Mouse (Mus musculus): ENCODE data around the gene Rpa1. TPM values are rescaled to one million over a fixed set of nuclear protein-coding genes. Genes with fewer than 3 reads are reported as not detected.
A peak's percentile ranks its signal among the peaks of the same experiment; 100 is the strongest.

Gene Rpa1
- polyA plus RNA-seq, 1 experiment from 2014 or later: 78.6 TPM

- 29% methylated on average over 8 of the region's 8 CpGs for WGBS (ENCODE audit: insufficient replicate concordance)
- Histone ChIP-seq H3K36me3 (ENCODE audit: control insufficient read depth, insufficient read depth) (peaks cover 49% of the 10 kb centered on the region), H3K4me1 (ENCODE audit: control insufficient read depth, low read depth, low read length) (peaks cover 11% of the 10 kb centered on the region), H3K27me3 (ENCODE audit: control insufficient read depth, insufficient read depth, low read depth, low read length) (no peaks in the 10 kb centered on the region), H3K27ac (ENCODE audit: low read length) (no peak overlapping the region), H3K9me3 (replicated peaks; ENCODE audit: control insufficient read depth, low read length) (no peaks in the 10 kb centered on the region), H3K9ac (ENCODE audit: low read depth, low read length) (no peak overlapping the region), H3K4me2 (ENCODE audit: low read depth, low read length) (peak overlapping the region; percentile 9; the same call in 1 of the 2 replicates), H3K4me3 (ENCODE audit: low read depth, low read length) (no peak overlapping the region)
- no peak for ATAC-seq (ENCODE audit: low read depth)
These were observed 11.4 kb downstream of the Rpa1 start for GRCm38 (mm10) chr11:75336676-75337075.

GRCm38 (mm10) chr11:75325969-75326311 lies 22.2 kb downstream of the Rpa1 start:
- H3K27ac ChIP-seq (ENCODE audit: low read length): no peak overlapping the region

GRCm38 (mm10) chr11:75325116-75325968 lies 22.8 kb downstream of the Rpa1 start:
- H3K36me3 ChIP-seq (ENCODE audit: control insufficient read depth, insufficient read depth): peaks cover 6% of the 10 kb centered on the region; the same call in 1 of the 2 replicates

More at GRCm38 (mm10) chr11:75325969-75326311, 22.2 kb downstream of the Rpa1 start:
- 36% methylated on average over 7 of the region's 7 CpGs for WGBS (ENCODE audit: insufficient replicate concordance)
- Histone ChIP-seq H3K4me1 (ENCODE audit: control insufficient read depth, low read depth, low read length) (peaks cover 20% of the 10 kb centered on the region), H3K4me3 (ENCODE audit: low read depth, low read length) (no peak overlapping the region), H3K36me3 (ENCODE audit: control insufficient read depth, insufficient read depth) (peaks cover 6% of the 10 kb centered on the region; the same call in 1 of the 2 replicates), H3K9me3 (replicated peaks; ENCODE audit: control insufficient read depth, low read length) (no peaks in the 10 kb centered on the region), H3K27me3 (ENCODE audit: control insufficient read depth, insufficient read depth, low read depth, low read length) (no peaks in the 10 kb centered on the region), H3K9ac (ENCODE audit: low read depth, low read length) (no peak overlapping the region), H3K4me2 (ENCODE audit: low read depth, low read length) (no peak overlapping the region)
- ATAC-seq (ENCODE audit: low read depth): no peak

GRCm38 (mm10) chr11:75324433-75324832 lies 23.7 kb downstream of the Rpa1 start:
- WGBS (ENCODE audit: insufficient replicate concordance): 66% methylated on average over 2 of the region's 2 CpGs
- peaks cover 20% of the 10 kb centered on the region for H3K4me1 ChIP-seq (ENCODE audit: control insufficient read depth, low read depth, low read length)

More at GRCm38 (mm10) chr11:75325116-75325968, 22.8 kb downstream of the Rpa1 start:
- no peak overlapping the region for H3K27ac ChIP-seq (ENCODE audit: low read length)
- H3K27me3 ChIP-seq (ENCODE audit: control insufficient read depth, insufficient read depth, low read depth, low read length): no peaks in the 10 kb centered on the region
- 73% methylated on average over 16 of the region's 16 CpGs for WGBS (ENCODE audit: insufficient replicate concordance)
- H3K9me3 ChIP-seq (replicated peaks; ENCODE audit: control insufficient read depth, low read length): no peaks in the 10 kb centered on the region
- no peak for ATAC-seq (ENCODE audit: low read depth)
- H3K4me1 ChIP-seq (ENCODE audit: control insufficient read depth, low read depth, low read length): peaks cover 20% of the 10 kb centered on the region
- no peak overlapping the region for H3K4me2 ChIP-seq (ENCODE audit: low read depth, low read length)
- H3K9ac ChIP-seq (ENCODE audit: low read depth, low read length): no peak overlapping the region
- H3K4me3 ChIP-seq (ENCODE audit: low read depth, low read length): no peak overlapping the region

GRCm38 (mm10) chr11:75323326-75323737 lies 24.8 kb downstream of the Rpa1 start:
- no peak overlapping the region for H3K9ac ChIP-seq (ENCODE audit: low read depth, low read length)
- no peaks in the 10 kb centered on the region for H3K9me3 ChIP-seq (replicated peaks; ENCODE audit: control insufficient read depth, low read length)
- H3K36me3 ChIP-seq (ENCODE audit: control insufficient read depth, insufficient read depth): peaks cover 8% of the 10 kb centered on the region; the same call in 1 of the 2 replicates
- H3K4me1 ChIP-seq (ENCODE audit: control insufficient read depth, low read depth, low read length): peaks cover 20% of the 10 kb centered on the region
- H3K4me2 ChIP-seq (ENCODE audit: low read depth, low read length): no peak overlapping the region
- 46% methylated on average over 8 of the region's 8 CpGs for WGBS (ENCODE audit: insufficient replicate concordance)
- H3K27me3 ChIP-seq (ENCODE audit: control insufficient read depth, insufficient read depth, low read depth, low read length): no peaks in the 10 kb centered on the region
- peak; percentile 63 for ATAC-seq (ENCODE audit: low read depth)
- H3K27ac ChIP-seq (ENCODE audit: low read length): no peak overlapping the region
- H3K4me3 ChIP-seq (ENCODE audit: low read depth, low read length): no peak overlapping the region

More at GRCm38 (mm10) chr11:75324433-75324832, 23.7 kb downstream of the Rpa1 start:
- ATAC-seq (ENCODE audit: low read depth): no peak
- Histone ChIP-seq H3K27me3 (ENCODE audit: control insufficient read depth, insufficient read depth, low read depth, low read length) (no peaks in the 10 kb centered on the region), H3K9ac (ENCODE audit: low read depth, low read length) (no peak overlapping the region), H3K36me3 (ENCODE audit: control insufficient read depth, insufficient read depth) (peaks cover 6% of the 10 kb centered on the region; the same call in 1 of the 2 replicates), H3K4me3 (ENCODE audit: low read depth, low read length) (no peak overlapping the region), H3K4me2 (ENCODE audit: low read depth, low read length) (no peak overlapping the region), H3K27ac (ENCODE audit: low read length) (no peak overlapping the region), H3K9me3 (replicated peaks; ENCODE audit: control insufficient read depth, low read length) (no peaks in the 10 kb centered on the region)

- Histone ChIP-seq H3K27me3 (ENCODE audit: control insufficient read depth, insufficient read depth, low read depth, low read length) (no peaks in the 10 kb centered on the region), H3K4me2 (ENCODE audit: low read depth, low read length) (no peak overlapping the region), H3K36me3 (ENCODE audit: control insufficient read depth, insufficient read depth) (peaks cover 18% of the 10 kb centered on the region), H3K27ac (ENCODE audit: low read length) (no peak overlapping the region), H3K9me3 (replicated peaks; ENCODE audit: control insufficient read depth, low read length) (no peaks in the 10 kb centered on the region), H3K9ac (ENCODE audit: low read depth, low read length) (no peak overlapping the region), H3K4me3 (ENCODE audit: low read depth, low read length) (no peak overlapping the region), H3K4me1 (ENCODE audit: control insufficient read depth, low read depth, low read length) (peaks cover 10% of the 10 kb centered on the region)
- WGBS (ENCODE audit: insufficient replicate concordance): 68% methylated on average over 5 of the region's 5 CpGs
- no peak for ATAC-seq (ENCODE audit: low read depth)
These were observed 28.9 kb downstream of the Rpa1 start for GRCm38 (mm10) chr11:75319246-75319645.

- Histone ChIP-seq H3K27me3 (ENCODE audit: control insufficient read depth, insufficient read depth, low read depth, low read length) (no peaks in the 10 kb centered on the region), H3K4me2 (ENCODE audit: low read depth, low read length) (0 out of 2 replicates have a peak overlapping the region, but pooled peaks have one; percentile 2), H3K27ac (ENCODE audit: low read length) (no peak overlapping the region), H3K4me3 (ENCODE audit: low read depth, low read length) (no peak overlapping the region), H3K36me3 (ENCODE audit: control insufficient read depth, insufficient read depth) (peaks cover 25% of the 10 kb centered on the region), H3K9me3 (replicated peaks; ENCODE audit: control insufficient read depth, low read length) (no peaks in the 10 kb centered on the region), H3K9ac (ENCODE audit: low read depth, low read length) (no peak overlapping the region), H3K4me1 (ENCODE audit: control insufficient read depth, low read depth, low read length) (peaks cover 8% of the 10 kb centered on the region)
- 67% methylated on average over 14 of the region's 14 CpGs for WGBS (ENCODE audit: insufficient replicate concordance)
- no peak for ATAC-seq (ENCODE audit: low read depth)
These were observed 29.5 kb downstream of the Rpa1 start for GRCm38 (mm10) chr11:75318351-75319221.

GRCm38 (mm10) chr11:75313834-75314233 lies 34.3 kb downstream of the Rpa1 start:
- WGBS (ENCODE audit: insufficient replicate concordance): 30% methylated on average over 8 of the region's 8 CpGs
- H3K36me3 ChIP-seq (ENCODE audit: control insufficient read depth, insufficient read depth): peaks cover 61% of the 10 kb centered on the region
- peak; percentile 56 for ATAC-seq (ENCODE audit: low read depth)

More at GRCm38 (mm10) chr11:75313834-75314233, 34.3 kb downstream of the Rpa1 start:
- Histone ChIP-seq H3K27me3 (ENCODE audit: control insufficient read depth, insufficient read depth, low read depth, low read length) (no peaks in the 10 kb centered on the region), H3K9ac (ENCODE audit: low read depth, low read length) (no peak overlapping the region), H3K4me2 (ENCODE audit: low read depth, low read length) (no peak overlapping the region), H3K4me1 (ENCODE audit: control insufficient read depth, low read depth, low read length) (no peaks in the 10 kb centered on the region; the same call in 1 of the 2 replicates), H3K27ac (ENCODE audit: low read length) (no peak overlapping the region), H3K9me3 (replicated peaks; ENCODE audit: control insufficient read depth, low read length) (no peaks in the 10 kb centered on the region), H3K4me3 (ENCODE audit: low read depth, low read length) (no peak overlapping the region)

Data from liver, embryonic 16.5 days (tissue).